Mouse (Mus musculus) liver, adult 2 months (tissue): ENCODE results near the gene Ppp1r1c.

Source experiments
- CTCF ChIP-seq: fragments of 200-500 bp; IDR thresholded peaks from 2 replicates; pipeline ENCODE4 v1.5.1; 2011; ENCODE audit warnings: low read depth, low read length, control low read depth
- POLR2A ChIP-seq: fragments of 200-500 bp; IDR thresholded peaks from 2 replicates; pipeline ENCODE4 v1.6.1; 2011; ENCODE audit warnings: low read length, control low read depth; ENCODE audit not compliant: insufficient read depth; ENCODE audit errors: extremely low read depth

DNA sequence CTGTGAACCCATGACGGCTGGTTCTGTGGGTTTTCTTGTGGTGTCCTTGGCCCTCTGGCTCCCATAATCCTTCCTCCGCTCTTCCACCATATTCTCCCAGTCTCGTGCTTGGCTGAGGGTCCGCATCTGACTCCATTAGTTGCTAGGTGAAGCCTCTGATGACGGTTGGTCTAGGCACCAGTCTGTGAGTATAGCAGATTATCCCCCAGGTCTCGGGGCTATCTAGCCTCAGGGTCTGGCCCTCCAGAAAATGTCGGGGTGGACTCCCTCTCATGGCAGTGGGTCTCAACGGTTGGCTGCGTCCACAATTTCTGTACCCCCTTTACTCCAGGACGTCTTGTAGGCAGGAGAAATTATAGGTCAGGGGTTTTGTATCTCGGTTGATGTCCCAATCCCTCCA, 78.9 kb downstream of the Ppp1r1c start:
- TF ChIP-seq POLR2A (no peak), CTCF (no peak)
